Mouse (Mus musculus): ENCODE measurements around the gene Kdelr1. TPM values are rescaled to one million over a fixed set of nuclear protein-coding genes. Genes with fewer than 3 reads are reported as not detected.
"Not testable (repeated sequence)": the region's sequence is repeated elsewhere in the genome, so short reads cannot be mapped to it uniquely, and the experiment has no call there.

The Kdelr1 gene
- polyA plus RNA-seq, 1 experiment, result 208 TPM

DNA sequence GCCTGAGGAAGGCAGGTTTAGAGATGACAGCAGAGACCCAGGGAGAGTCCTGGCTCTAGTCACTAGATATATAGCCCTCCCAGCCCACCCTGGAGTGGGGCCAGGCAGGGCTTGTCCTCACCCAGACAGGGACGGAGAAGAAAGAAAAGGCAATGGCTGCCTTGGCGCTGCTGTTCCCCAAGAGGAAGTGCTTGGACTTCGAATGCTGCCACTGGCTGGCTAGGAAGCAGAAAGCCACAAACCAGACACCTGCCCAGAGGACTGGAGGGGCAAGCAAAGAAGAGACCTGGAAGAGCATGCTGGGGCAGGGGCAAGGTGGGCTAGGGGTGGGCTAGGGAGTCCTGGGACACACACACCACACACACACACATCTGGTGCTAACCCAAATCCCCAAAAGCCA, 14.7 kb downstream of the Kdelr1 start:
- H3K4me1 ChIP-seq (ENCODE audit: control insufficient read depth, insufficient read depth, low read length), result no peaks in the 10 kb centered on the region
- DNase-seq, result no peak
- WGBS, result 41% methylated on average over 3 of the region's 3 CpGs
- TF ChIP-seq POLR2A (IDR thresholded peaks at IDR 0.05; ENCODE audit: borderline replicate concordance, extremely low read depth, low read depth, low read length) (no peak), CTCF (IDR thresholded peaks at IDR 0.05; ENCODE audit: insufficient read depth, low read length) (no peak)
- no peak overlapping the region for H3K4me3 ChIP-seq (replicated peaks; ENCODE audit: extremely low read depth, low read depth, low read length)

DNA sequence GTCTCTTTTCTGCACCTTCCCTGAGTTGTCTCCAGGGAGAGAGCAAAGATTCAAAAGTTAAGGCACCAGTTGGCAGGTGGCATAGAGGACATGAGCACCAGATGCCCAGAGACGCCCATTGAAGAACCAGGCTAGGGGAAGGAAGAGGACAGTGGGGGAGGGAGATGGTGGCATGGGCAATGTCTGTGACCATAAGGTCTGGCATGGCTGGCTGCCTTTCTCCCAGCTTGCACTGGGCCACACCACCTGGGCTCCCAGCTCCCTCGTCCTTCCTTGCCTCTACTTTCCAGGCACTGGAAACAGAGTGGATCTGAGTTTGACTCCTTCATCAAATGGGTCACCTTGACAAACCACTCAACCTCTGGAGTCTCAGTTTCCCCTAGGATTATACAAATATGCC, 20.1 kb downstream of the Kdelr1 start:
- Histone ChIP-seq H3K4me1 (ENCODE audit: control insufficient read depth, insufficient read depth, low read length) (0 out of 2 replicates have a peak, but pooled peaks cover 3% of the 10 kb centered on the region), H3K4me3 (replicated peaks; ENCODE audit: extremely low read depth, low read depth, low read length) (no peak overlapping the region)
- DNase-seq, result no peak
- 82% methylated on average over 2 of the region's 2 CpGs for WGBS
- TF ChIP-seq POLR2A (IDR thresholded peaks at IDR 0.05; ENCODE audit: borderline replicate concordance, extremely low read depth, low read depth, low read length) (no peak), CTCF (IDR thresholded peaks at IDR 0.05; ENCODE audit: insufficient read depth, low read length) (no peak)

DNA sequence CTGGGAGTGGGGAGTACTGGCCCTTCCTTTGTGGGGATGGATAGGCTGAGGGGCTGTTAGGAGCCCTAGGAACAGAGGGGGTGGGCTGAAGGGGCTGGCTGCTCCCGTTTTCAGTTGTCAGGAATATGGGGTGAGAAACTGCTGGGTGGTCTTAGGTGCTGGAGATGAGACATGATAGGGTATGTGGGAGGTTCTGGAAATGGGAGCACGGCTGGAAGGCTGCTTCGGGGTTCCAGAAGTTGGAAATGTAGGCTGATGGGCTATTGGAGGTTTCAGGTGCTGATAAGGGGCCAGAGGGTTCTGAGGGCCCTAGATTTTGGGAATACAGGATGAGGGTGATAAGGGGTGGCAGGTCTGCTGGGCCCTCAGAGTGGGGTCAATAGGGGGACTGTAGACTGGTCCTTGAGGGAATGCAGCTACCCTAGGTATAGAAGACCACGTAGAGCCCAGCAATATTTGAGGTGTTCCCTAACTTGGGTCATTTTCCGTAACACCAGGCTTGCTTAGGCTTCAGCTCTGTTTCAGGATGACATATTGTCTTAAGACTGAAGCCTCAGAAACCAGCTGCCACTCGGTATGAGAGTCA, 23.5 kb downstream of the Kdelr1 start:
- 72% methylated on average over 6 of the region's 6 CpGs for WGBS
- H3K4me1 ChIP-seq (ENCODE audit: control insufficient read depth, insufficient read depth, low read length), result 0 out of 2 replicates have a peak, but pooled peaks cover 3% of the 10 kb centered on the region
- no peak overlapping the region for H3K4me3 ChIP-seq (replicated peaks; ENCODE audit: extremely low read depth, low read depth, low read length)
- no peak for TF ChIP-seq CTCF (IDR thresholded peaks at IDR 0.05; ENCODE audit: insufficient read depth, low read length)
- no peak for DNase-seq

DNA sequence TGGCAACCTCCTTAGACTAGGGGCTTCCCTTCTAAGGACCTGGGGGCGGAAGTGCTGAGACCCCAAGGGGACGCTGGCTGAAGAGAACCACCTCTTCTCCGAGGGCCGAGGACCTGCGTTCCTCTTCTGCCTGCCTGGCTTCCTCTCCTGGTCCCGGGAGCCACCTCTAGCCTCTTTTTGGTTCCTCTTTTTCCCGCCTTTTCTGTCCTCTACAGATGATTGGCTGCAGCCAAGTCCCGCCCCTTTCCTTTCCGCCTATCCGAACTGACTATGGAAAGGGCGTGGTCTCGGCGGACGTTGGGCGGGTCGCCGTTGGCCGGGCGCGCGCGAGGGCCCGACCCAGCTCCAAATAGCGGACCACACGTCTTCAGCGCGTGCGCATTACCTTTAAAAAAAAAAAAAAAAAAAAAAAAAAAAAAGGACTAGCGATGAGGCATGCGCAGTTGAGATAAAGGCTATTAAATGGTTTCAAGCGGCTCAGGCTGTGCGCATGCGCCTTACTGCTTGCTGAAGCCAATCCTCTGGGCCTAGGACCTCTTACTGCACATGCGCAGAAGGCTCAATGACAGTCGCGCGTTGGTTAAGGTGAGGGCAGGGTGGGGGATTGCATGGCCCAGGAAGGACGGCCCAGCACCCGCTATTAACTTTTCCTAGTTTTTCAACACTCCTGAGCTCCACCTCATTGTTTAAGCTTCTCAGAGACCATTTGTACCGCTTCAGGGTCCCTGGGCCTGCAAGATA, 24.1 kb downstream of the Kdelr1 start, which contains the start of the genes Syngr4 and Tmem143:
Syngr4 (minus strand) TSS at position 198 of the 741 bp plus-strand sequence.
Tmem143 (plus strand) TSS at position 425 of the 741 bp plus-strand sequence.
- peak; percentile 95 for DNase-seq
- Histone ChIP-seq H3K4me1 (ENCODE audit: control insufficient read depth, insufficient read depth, low read length) (0 out of 2 replicates have a peak, but pooled peaks cover 3% of the 10 kb centered on the region), H3K4me3 (replicated peaks; ENCODE audit: extremely low read depth, low read depth, low read length) (peak within 1 kb of the TSS; percentile 69)
- TF ChIP-seq CTCF (IDR thresholded peaks at IDR 0.05; ENCODE audit: insufficient read depth, low read length), result no peak
- peak; percentile 95; the same call in 1 of the 2 replicates for TF ChIP-seq POLR2A (IDR thresholded peaks at IDR 0.05; ENCODE audit: borderline replicate concordance, extremely low read depth, low read depth, low read length)
- 1% methylated on average over 40 of the region's 40 CpGs for WGBS

DNA sequence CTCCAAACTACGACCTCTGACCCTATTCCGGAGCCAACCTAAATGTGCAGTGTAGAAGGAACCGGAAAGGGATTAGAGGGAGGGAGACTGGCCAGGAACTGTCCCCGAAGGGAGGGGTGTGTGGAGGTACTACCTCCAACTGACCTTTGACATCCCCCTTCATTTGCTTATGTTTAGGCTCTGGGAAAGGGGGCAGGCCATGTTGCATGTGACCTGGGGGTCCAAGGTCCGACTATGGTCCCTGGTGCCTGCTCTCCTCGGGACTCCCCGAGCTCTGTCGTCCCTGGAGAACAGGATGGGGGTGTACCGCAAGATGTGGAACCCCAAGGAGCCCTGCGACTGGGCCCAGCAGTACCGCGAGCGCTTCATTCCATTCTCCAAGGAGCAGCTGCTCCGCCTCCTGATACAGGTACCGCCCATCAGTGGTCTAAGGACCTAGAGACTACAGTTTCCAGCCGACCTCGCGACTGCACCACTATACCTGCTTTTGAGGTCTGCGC, 24.7 kb downstream of the Kdelr1 start:
- 3% methylated on average over 19 of the region's 19 CpGs for WGBS
- TF ChIP-seq CTCF (IDR thresholded peaks at IDR 0.05; ENCODE audit: insufficient read depth, low read length) (no peak), POLR2A (IDR thresholded peaks at IDR 0.05; ENCODE audit: borderline replicate concordance, extremely low read depth, low read depth, low read length) (0 out of 2 replicates have a peak, but pooled peaks have one; percentile 16)
- peak overlapping the region; percentile 69 for H3K4me3 ChIP-seq (replicated peaks; ENCODE audit: extremely low read depth, low read depth, low read length)
- peak; percentile 69 for DNase-seq
- H3K4me1 ChIP-seq (ENCODE audit: control insufficient read depth, insufficient read depth, low read length), result 0 out of 2 replicates have a peak, but pooled peaks cover 3% of the 10 kb centered on the region

DNA sequence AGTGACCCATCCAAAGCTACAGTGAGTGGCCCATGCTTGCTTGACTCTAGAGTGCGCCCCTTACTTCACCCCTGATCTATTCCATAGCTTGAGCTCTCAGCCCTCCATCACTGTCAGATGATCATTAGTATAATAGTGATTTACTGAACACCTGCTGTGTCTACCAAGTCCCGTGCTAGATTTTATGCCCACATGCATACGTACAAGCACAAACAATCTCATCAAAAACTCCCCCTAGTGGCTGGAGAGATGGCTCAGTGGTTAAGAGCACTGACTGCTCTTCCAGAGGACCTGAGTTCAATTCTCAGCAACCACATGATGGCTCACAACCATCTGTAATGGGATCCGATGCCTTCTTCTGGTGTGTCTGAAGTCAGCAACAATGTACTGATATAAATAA, 25.6 kb downstream of the Kdelr1 start:
- H3K4me1 ChIP-seq (ENCODE audit: control insufficient read depth, insufficient read depth, low read length); H3K4me3 ChIP-seq (replicated peaks; ENCODE audit: extremely low read depth, low read depth, low read length); DNase-seq: not testable (repeated sequence)
- WGBS, result 46% methylated on average over 4 of the region's 4 CpGs

DNA sequence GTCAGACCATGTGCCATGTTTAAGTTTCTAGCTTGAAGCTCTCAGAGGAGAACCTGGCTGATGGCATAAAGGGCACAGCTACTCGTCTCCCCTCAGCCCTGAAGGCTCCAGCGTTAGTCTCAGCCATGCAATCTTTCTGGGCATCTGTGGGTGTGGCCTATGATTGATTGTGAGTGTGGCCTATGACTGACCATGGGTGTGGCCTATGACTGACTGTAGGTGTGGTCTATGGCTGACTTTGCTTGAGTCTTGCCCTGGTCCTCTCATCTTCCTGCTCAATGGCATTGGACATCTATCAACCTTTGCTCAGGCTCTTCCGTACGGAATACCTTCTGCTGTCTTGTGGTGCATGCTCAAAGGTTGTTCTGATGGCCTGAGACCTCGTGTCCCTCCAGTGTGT, 29.0 kb downstream of the Kdelr1 start:
- TF ChIP-seq POLR2A (IDR thresholded peaks at IDR 0.05; ENCODE audit: borderline replicate concordance, extremely low read depth, low read depth, low read length) (no peak), CTCF (IDR thresholded peaks at IDR 0.05; ENCODE audit: insufficient read depth, low read length) (no peak)
- WGBS, result 51% methylated on average over 5 of the region's 5 CpGs
- 0 out of 2 replicates have a peak, but pooled peaks cover 3% of the 10 kb centered on the region for H3K4me1 ChIP-seq (ENCODE audit: control insufficient read depth, insufficient read depth, low read length)
- no peak overlapping the region for H3K4me3 ChIP-seq (replicated peaks; ENCODE audit: extremely low read depth, low read depth, low read length)
- DNase-seq, result no peak

DNA sequence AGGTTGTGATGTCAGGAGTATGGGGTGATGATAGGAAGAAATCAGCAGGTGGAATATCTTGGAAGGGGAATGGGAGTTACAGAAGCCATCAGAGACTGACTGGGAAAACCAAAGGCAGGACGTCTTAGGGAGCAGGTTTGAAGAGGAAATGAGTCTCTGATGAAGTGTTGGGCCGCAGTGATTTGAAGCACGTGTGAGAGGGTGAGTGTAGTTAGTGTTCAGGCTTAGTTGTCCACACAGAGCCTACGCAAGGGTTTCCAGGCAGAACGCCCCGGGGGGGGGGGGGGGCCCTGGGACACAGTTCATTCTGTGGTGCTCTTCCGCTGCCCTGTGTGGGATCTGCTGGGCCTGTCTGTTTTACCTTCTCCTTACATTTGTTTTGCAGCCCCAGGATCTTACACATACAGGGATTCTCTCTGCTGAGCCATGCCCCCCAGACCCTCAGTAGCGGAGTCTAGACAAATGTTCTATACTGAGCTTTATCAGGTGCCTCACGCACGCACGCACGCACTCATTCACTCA, 30.0 kb downstream of the Kdelr1 start:
- WGBS, result 59% methylated on average over 12 of the region's 12 CpGs
- H3K4me3 ChIP-seq (replicated peaks; ENCODE audit: extremely low read depth, low read depth, low read length), result no peak overlapping the region
- TF ChIP-seq CTCF (IDR thresholded peaks at IDR 0.05; ENCODE audit: insufficient read depth, low read length) (no peak), POLR2A (IDR thresholded peaks at IDR 0.05; ENCODE audit: borderline replicate concordance, extremely low read depth, low read depth, low read length) (no peak)
- no peak for DNase-seq
- H3K4me1 ChIP-seq (ENCODE audit: control insufficient read depth, insufficient read depth, low read length), result 0 out of 2 replicates have a peak, but pooled peaks cover under 1% of the 10 kb centered on the region

DNA sequence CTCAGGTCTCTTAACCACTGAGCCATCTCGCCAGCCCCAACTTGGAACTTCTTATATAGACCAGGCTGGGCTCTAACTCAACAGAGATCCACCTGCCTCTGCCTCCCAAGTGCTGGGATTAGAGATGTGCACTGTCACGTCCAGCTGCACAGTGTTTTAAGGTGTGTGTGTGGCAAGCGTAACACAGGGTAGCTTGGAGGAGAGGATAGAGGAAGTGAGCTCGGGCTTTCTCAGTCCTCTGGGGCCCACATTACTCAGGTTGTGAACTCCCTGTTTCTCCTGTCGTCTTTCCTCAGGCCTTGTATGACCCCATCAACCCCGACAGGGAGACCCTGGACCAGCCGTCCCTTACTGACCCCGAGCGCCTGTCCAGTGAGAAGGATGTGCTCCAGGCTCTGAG, 34.0 kb downstream of the Kdelr1 start:
- 88% methylated on average over 9 of the region's 9 CpGs for WGBS
- Histone ChIP-seq H3K4me3 (replicated peaks; ENCODE audit: extremely low read depth, low read depth, low read length) (no peak overlapping the region), H3K4me1 (ENCODE audit: control insufficient read depth, insufficient read depth, low read length) (no peaks in the 10 kb centered on the region)
- TF ChIP-seq POLR2A (IDR thresholded peaks at IDR 0.05; ENCODE audit: borderline replicate concordance, extremely low read depth, low read depth, low read length) (no peak), CTCF (IDR thresholded peaks at IDR 0.05; ENCODE audit: insufficient read depth, low read length) (no peak)
- DNase-seq, result no peak
